Mouse (Mus musculus): ENCODE measurements at regions not wholly inside any gene's neighbourhood (a gene's known extent, or its start where the extent isn't known, plus 50 kb on each side); places are given as distances from the start of the nearest gene placed in this dataset.
A peak's percentile ranks its signal among the peaks of the same experiment; 100 is the strongest.

DNA sequence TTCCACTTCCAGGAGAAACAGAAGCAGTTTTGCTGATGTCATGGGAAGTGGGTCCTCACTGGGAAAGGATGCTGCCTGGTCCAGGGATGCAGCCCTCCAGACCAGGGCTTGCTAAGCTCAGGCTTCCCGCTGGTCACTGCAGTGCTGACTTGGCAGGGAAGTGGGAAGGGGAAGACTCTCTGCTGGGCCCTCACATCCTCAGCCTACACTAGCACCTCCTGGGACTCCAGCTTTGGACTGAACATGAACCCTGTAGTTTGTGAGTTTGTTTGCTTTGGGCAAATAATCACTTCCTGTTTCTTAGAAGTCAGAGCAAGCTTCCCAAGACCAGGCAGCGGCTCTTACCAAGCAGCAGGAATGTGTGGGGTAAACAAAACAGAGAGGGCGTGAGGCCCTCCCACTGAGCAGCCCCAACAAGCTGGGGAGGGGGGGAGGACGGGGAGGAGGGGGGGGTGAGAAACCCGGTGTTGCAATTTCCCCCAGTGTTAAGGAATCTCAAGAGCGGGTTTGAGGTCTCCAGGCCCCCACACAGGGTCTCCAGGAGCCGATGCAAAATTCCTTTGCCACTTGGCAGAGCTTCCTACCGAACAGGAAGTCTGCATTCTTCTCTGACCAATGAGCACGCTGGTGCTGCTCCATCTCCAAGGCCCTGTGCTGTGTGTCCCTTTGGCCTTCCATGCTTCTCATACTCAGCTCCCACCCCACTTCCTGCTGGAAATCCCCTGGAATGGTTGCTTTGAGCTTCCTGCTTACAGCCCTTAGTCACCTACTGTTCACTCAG, 367.7 kb upstream of the Smim15 start:
- no peak overlapping the region for H3K4me3 ChIP-seq (ENCODE audit: insufficient read depth, low read length)
- H3K27ac ChIP-seq (ENCODE audit: insufficient read depth, low read length) = no peak overlapping the region
- TF ChIP-seq POLR2A (IDR thresholded peaks at IDR 0.05; ENCODE audit: extremely low read depth, insufficient read depth, low read length) = no peak
- no peak for TF ChIP-seq CTCF (IDR thresholded peaks at IDR 0.05; ENCODE audit: extremely low read depth, insufficient read depth, low read length)
- no peaks in the 10 kb centered on the region for H3K4me1 ChIP-seq (ENCODE audit: control insufficient read depth, insufficient read depth, low read length)

DNA sequence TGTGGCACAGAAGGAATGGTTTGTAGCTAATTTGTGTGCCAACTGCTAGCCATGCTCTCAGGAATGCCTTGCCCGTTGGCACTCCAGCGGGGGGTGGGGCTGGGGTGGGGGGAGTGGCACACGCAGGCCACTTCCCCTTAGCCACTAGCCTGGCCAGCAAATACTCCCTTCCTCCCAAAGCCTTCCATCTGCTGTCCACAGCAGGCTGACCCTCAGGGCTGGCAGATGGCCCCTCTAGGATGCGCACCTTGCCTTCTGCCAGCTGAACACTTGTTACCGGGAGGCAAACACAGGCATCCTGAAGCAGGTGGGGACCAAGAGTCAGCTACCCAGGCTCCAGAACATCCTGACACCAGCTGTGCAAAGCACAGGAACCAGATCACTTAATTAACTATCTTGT, 372.1 kb upstream of the Smim15 start:
- no peak for TF ChIP-seq POLR2A (IDR thresholded peaks at IDR 0.05; ENCODE audit: extremely low read depth, insufficient read depth, low read length)
- Histone ChIP-seq H3K4me1 (ENCODE audit: control insufficient read depth, insufficient read depth, low read length) (no peaks in the 10 kb centered on the region), H3K27ac (ENCODE audit: insufficient read depth, low read length) (no peak overlapping the region), H3K4me3 (ENCODE audit: insufficient read depth, low read length) (no peak overlapping the region)

DNA sequence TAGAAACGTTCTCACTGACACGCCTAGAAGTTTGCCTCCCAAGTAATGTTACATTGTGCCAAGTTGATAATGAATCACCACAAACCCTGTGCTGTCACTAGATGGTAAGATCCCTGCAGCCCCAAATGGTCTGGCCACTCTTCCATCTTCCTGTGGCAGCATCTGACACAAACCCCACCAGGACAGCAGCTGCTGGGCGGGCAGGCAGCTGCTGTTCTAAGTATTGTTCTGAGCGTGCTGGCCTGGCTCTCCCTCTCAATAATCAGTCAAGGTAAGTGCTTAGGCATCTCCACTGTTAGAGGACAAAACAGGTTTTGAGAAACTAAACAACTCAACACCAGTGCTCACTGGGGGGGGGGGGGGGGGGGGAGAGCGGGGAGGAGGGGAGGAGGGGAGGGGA, 375.7 kb upstream of the Smim15 start:
- TF ChIP-seq POLR2A (IDR thresholded peaks at IDR 0.05; ENCODE audit: extremely low read depth, insufficient read depth, low read length) = no peak
- no peak for TF ChIP-seq CTCF (IDR thresholded peaks at IDR 0.05; ENCODE audit: extremely low read depth, insufficient read depth, low read length)
- Histone ChIP-seq H3K4me3 (ENCODE audit: insufficient read depth, low read length) (no peak overlapping the region), H3K4me1 (ENCODE audit: control insufficient read depth, insufficient read depth, low read length) (no peaks in the 10 kb centered on the region), H3K27ac (ENCODE audit: insufficient read depth, low read length) (no peak overlapping the region)

DNA sequence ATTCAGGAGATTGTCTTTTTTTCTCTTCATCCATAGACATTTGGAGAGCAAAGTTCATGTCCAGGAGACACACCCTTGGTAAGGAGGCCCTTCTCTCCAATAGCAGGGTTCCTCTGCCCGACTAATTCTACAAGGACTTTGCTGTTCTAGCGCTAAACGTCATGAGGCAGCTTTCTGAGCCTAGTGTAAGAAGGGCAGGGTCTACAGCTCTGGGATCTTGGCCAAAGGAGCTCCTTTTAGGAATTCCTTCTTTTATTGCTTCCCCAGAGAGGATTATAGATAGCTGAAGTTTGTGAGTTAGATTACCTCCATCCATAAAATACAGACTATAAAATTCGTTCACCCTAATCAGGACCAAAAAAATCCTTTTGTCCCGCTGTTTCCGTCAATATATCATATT, 378.5 kb upstream of the Smim15 start:
- Histone ChIP-seq H3K4me3 (ENCODE audit: insufficient read depth, low read length) (no peak overlapping the region), H3K27ac (ENCODE audit: insufficient read depth, low read length) (no peak overlapping the region), H3K4me1 (ENCODE audit: control insufficient read depth, insufficient read depth, low read length) (no peaks in the 10 kb centered on the region)
- TF ChIP-seq POLR2A (IDR thresholded peaks at IDR 0.05; ENCODE audit: extremely low read depth, insufficient read depth, low read length) (no peak), CTCF (IDR thresholded peaks at IDR 0.05; ENCODE audit: extremely low read depth, insufficient read depth, low read length) (no peak)

DNA sequence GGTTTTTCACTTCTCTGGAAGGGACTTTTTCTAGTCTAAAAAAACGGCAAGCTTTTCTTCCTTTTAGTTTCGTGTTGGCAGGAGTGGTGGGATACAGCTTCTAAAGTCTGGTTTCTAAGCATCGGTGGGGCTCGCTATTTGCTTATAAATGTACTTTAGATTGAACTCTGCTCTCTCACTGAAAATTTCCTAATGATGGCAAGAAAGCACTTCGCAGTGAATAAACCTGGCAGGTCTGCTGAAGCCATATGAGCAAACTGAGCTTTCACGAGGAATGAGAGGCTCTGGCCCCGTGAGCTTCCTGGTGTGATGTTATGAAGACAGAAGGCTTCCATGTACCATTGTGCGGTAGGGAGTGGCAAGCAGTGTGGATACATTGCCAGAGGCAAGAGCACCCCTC, 380.0 kb upstream of the Smim15 start:
- TF ChIP-seq CTCF (IDR thresholded peaks at IDR 0.05; ENCODE audit: extremely low read depth, insufficient read depth, low read length) = no peak
- TF ChIP-seq POLR2A (IDR thresholded peaks at IDR 0.05; ENCODE audit: extremely low read depth, insufficient read depth, low read length) = no peak
- Histone ChIP-seq H3K27ac (ENCODE audit: insufficient read depth, low read length) (no peak overlapping the region), H3K4me1 (ENCODE audit: control insufficient read depth, insufficient read depth, low read length) (no peaks in the 10 kb centered on the region), H3K4me3 (ENCODE audit: insufficient read depth, low read length) (no peak overlapping the region)

DNA sequence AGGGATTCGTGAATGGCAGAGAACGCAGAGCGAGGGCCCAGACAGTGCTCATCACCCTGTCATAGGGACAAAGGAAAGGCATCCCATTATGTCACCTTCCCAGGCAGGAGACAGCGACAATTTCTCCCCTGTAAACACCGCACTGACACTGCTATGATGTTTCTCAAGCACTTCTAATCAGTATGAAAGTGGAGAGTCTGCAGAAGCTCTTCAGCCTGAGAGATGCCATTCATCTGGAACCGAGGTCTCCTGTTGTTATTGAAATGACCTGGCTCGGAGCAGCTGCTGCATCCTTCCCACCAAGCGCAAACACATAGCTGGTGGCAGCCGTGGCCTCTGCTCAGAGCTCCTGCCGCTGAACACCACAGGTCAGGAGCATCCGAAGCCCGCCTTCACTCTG, 380.5 kb upstream of the Smim15 start:
- Histone ChIP-seq H3K27ac (ENCODE audit: insufficient read depth, low read length) (no peak overlapping the region), H3K4me3 (ENCODE audit: insufficient read depth, low read length) (no peak overlapping the region), H3K4me1 (ENCODE audit: control insufficient read depth, insufficient read depth, low read length) (no peaks in the 10 kb centered on the region)
- TF ChIP-seq POLR2A (IDR thresholded peaks at IDR 0.05; ENCODE audit: extremely low read depth, insufficient read depth, low read length) (no peak), CTCF (IDR thresholded peaks at IDR 0.05; ENCODE audit: extremely low read depth, insufficient read depth, low read length) (no peak)

DNA sequence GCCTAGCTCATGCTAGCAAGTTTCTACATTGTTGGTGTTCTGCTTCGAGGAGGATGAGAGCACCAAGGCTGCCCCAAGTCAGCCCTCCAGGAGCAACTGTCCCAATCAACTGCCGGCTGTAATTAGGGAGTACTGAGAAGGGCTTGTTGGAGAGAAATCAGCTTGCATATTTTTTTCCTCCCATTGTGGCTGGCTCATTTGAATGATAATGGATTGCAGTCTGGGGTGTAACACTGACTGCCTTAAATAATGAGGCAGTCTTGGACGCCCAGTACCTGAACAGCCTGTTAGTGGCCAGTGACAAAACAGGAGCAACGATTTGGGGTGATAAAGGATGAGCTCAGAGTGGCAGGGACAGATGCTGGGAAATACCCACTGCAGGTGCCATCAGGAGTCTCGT, 382.8 kb upstream of the Smim15 start:
- Histone ChIP-seq H3K27ac (ENCODE audit: insufficient read depth, low read length) (no peak overlapping the region), H3K4me3 (ENCODE audit: insufficient read depth, low read length) (no peak overlapping the region), H3K4me1 (ENCODE audit: control insufficient read depth, insufficient read depth, low read length) (no peaks in the 10 kb centered on the region)
- TF ChIP-seq POLR2A (IDR thresholded peaks at IDR 0.05; ENCODE audit: extremely low read depth, insufficient read depth, low read length) (no peak), CTCF (IDR thresholded peaks at IDR 0.05; ENCODE audit: extremely low read depth, insufficient read depth, low read length) (no peak)

DNA sequence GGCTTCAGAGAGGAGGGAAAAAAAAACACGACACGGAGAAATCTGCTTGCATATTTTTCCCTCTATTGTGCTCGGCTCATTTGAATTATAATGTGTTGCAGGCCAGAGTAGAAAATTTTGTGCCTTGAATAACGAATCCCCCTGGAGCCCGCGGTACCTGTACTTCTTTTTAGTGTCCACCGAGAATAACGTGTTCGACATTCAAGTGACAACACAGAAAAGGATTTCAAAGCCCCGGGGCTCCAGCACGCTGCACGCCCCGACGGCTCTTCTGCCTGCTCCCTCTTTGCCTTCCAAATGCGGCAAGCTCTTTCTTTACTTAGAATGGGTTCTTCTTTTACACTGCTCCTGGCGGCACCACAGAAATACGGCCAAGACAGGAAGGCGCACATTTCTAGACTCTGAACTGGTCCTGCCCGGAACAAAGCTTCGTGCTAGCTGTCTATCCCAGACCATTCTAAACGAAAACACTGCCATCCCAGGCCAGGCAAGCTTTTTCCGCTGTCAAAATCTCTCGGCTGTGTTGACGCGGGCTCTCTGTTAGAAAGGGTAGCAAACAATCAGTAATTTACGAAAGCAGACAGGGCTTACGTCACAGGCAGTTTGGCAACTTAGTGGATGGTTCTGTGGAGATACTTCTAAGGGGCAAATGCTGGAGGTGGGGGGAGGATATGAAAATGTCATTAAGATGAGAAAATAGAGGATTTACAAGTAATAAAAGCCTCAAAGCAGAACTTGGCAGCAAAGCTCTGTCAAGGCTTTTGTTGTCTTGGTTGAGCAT, 398.2 kb upstream of the Smim15 start:
- Histone ChIP-seq H3K27ac (ENCODE audit: insufficient read depth, low read length) (no peak overlapping the region), H3K4me1 (ENCODE audit: control insufficient read depth, insufficient read depth, low read length) (no peaks in the 10 kb centered on the region; the same call in 1 of the 2 replicates), H3K4me3 (ENCODE audit: insufficient read depth, low read length) (peak overlapping the region; percentile 5)
- TF ChIP-seq CTCF (IDR thresholded peaks at IDR 0.05; ENCODE audit: extremely low read depth, insufficient read depth, low read length) (no peak), POLR2A (IDR thresholded peaks at IDR 0.05; ENCODE audit: extremely low read depth, insufficient read depth, low read length) (no peak)

DNA sequence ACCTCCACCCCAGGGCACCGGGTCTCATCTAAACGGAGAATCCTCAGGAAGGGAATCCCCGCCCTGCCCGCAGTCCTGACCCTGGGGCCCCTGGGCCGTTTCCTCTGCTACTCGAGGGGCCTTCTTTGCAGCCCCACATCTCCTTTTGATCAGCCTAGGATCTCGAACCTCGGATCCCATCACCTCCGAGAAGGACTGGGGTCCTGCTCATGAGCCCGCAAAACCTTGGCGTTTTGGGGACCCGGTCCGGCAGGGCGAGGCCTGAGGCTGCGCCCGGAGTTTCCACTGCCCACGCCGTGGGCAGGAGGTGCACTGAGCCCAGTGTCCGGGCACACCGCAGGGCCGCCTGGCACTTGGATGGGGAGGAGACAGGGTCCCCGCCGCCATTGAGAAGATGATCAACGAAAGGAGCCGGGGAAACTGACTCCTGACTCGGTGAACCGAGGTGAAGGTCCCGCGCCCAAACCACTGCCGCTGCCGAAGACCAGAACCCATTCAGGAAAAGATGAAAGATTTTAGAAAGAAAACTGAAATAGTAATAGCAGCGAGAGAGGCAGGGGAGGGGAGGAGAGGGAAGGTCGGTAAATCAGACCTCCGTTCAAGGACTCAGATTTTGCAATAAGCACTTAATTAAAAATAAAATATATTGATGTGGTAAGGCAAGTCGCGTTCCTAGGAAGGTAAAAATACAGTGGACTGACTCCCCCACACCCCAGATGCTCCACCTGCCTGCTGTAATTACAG, 399.0 kb upstream of the Smim15 start:
- no peaks in the 10 kb centered on the region; the same call in 1 of the 2 replicates for H3K4me1 ChIP-seq (ENCODE audit: control insufficient read depth, insufficient read depth, low read length)
- peak overlapping the region; percentile 5; the same call in 1 of the 2 replicates for H3K4me3 ChIP-seq (ENCODE audit: insufficient read depth, low read length)
- no peak for TF ChIP-seq POLR2A (IDR thresholded peaks at IDR 0.05; ENCODE audit: extremely low read depth, insufficient read depth, low read length)
- TF ChIP-seq CTCF (IDR thresholded peaks at IDR 0.05; ENCODE audit: extremely low read depth, insufficient read depth, low read length) = no peak
- H3K27ac ChIP-seq (ENCODE audit: insufficient read depth, low read length) = no peak overlapping the region

All from cortical plate, adult 2 months (tissue).